Mouse (Mus musculus) thymus, postnatal 0 days (tissue): ENCODE results near the gene Ntng1. TPM values are rescaled to one million over a fixed set of nuclear protein-coding genes. Genes with fewer than 3 reads are reported as not detected.

Experiments used
- DNase-seq: peaks from one replicate; pipeline ENCODE4 v3.0.0-alpha.2; 2015; ENCODE audit warnings: low spot score
- polyA plus RNA-seq: library from polyadenylated mRNA; unstranded; fragments of >200 nt; fragmentation: Nextera tagmentation; extraction: Ambion mirVana; gene quantifications from 2 replicates; pipeline ENCODE4 v1.2.1, GENCODE M21; 2015

Gene Ntng1
- polyA plus RNA-seq, 1 experiment from 2014 or later, result 0.20 TPM

- no peak for DNase-seq
Measured at GRCm38 (mm10) chr3:109931021-109931420, 212.8 kb downstream of the Ntng1 start.

- no peak for DNase-seq
Measured at GRCm38 (mm10) chr3:109923788-109924187, 220.0 kb downstream of the Ntng1 start.

GRCm38 (mm10) chr3:109918996-109919395 lies 224.8 kb downstream of the Ntng1 start:
- no peak for DNase-seq

- DNase-seq, result no peak
Measured at GRCm38 (mm10) chr3:109917926-109918694, 225.7 kb downstream of the Ntng1 start.

GRCm38 (mm10) chr3:109917077-109917476 lies 226.7 kb downstream of the Ntng1 start:
- no peak for DNase-seq

GRCm38 (mm10) chr3:109914226-109914625 lies 229.6 kb downstream of the Ntng1 start:
- DNase-seq, result no peak

GRCm38 (mm10) chr3:109890600-109890999 lies 253.2 kb downstream of the Ntng1 start:
- DNase-seq, result no peak

GRCm38 (mm10) chr3:109885672-109886071 lies 258.1 kb downstream of the Ntng1 start:
- DNase-seq, result no peak

GRCm38 (mm10) chr3:109879061-109879460 lies 264.8 kb downstream of the Ntng1 start:
- no peak for DNase-seq

- no peak for DNase-seq
Measured at GRCm38 (mm10) chr3:109871986-109872385, 271.8 kb downstream of the Ntng1 start.

GRCm38 (mm10) chr3:109858276-109858675 lies 285.5 kb downstream of the Ntng1 start:
- DNase-seq, result no peak

GRCm38 (mm10) chr3:109854449-109855155 lies 289.2 kb downstream of the Ntng1 start:
- no peak for DNase-seq

- DNase-seq, result no peak
Measured at GRCm38 (mm10) chr3:109846660-109847059, 297.2 kb downstream of the Ntng1 start.

- DNase-seq, result no peak
Measured at GRCm38 (mm10) chr3:109825806-109826205, 318.0 kb downstream of the Ntng1 start.

- DNase-seq, result no peak
Measured at GRCm38 (mm10) chr3:109822803-109823474, 320.9 kb downstream of the Ntng1 start.

- no peak for DNase-seq
Measured at GRCm38 (mm10) chr3:109818821-109819685, 324.8 kb downstream of the Ntng1 start.

GRCm38 (mm10) chr3:109809065-109809464 lies 334.7 kb downstream of the Ntng1 start:
- DNase-seq, result no peak

- DNase-seq, result no peak
Measured at GRCm38 (mm10) chr3:109807211-109807934, 336.4 kb downstream of the Ntng1 start.

- DNase-seq, result no peak
Measured at GRCm38 (mm10) chr3:109804145-109804544, 339.7 kb downstream of the Ntng1 start.

- no peak for DNase-seq
Measured at GRCm38 (mm10) chr3:109803616-109804015, 340.2 kb downstream of the Ntng1 start.
